Mouse (Mus musculus): ENCODE data around the gene Celf5.
"Not testable (repeated sequence)": the region's sequence is repeated elsewhere in the genome, so short reads cannot be mapped to it uniquely, and the experiment has no call there.

Celf5 gene

DNA sequence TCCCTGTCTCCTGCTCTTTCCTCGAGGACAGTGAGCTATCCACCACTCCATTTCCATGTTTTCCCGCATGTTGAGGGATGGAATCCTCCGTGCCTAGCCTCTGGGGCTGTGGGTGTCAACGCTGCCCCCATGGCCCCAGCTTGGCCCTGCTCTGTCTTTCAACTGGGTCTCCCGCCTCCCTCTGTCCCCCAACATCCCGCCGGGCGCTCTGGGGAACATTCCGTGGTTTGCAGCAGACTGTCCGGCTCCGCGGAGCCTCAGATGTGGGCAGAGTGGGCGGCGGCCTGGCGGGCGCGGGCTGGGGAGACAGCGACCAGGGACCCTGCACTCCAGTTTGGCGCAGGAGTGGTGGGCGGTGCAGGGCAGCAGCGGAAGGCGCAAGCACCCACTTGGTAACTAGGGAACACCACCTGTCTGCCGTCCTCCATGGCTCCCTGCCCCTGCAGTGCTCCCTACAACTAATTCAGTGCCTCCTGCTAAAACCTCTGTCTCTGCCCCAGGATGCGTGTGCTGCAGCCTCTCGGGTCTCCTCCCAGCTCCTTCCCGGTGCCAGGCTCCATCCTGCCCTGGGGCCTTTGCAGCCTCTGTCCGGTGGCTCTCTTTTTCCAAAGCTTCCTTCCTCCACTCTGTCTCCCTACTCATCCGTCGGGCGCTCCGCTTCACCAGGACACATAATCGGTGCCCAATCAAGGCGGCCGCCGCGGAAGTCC is 30.1 kb downstream of the Celf5 start:
- no peak for DNase-seq (ENCODE audit: low spot score)

DNA sequence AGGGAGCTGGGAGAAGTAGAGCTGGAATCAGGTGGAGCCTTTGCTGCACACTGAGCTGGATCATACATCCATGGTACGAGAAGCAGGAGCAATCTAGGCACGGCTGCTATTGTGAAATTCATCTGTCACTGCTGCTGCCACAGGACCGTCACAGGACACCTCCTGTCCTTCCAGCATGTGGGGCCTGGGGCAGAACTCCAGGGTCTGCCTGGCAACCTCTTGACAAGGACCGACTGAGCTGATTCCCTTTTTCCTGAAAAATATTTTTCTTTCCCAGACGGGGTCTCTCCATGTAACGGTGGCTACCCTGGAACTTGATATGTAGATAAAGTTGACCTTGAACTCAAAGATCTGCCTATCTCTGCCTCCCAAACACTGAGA is 31.2 kb downstream of the Celf5 start:
- DNase-seq (ENCODE audit: low spot score) = no peak

DNA sequence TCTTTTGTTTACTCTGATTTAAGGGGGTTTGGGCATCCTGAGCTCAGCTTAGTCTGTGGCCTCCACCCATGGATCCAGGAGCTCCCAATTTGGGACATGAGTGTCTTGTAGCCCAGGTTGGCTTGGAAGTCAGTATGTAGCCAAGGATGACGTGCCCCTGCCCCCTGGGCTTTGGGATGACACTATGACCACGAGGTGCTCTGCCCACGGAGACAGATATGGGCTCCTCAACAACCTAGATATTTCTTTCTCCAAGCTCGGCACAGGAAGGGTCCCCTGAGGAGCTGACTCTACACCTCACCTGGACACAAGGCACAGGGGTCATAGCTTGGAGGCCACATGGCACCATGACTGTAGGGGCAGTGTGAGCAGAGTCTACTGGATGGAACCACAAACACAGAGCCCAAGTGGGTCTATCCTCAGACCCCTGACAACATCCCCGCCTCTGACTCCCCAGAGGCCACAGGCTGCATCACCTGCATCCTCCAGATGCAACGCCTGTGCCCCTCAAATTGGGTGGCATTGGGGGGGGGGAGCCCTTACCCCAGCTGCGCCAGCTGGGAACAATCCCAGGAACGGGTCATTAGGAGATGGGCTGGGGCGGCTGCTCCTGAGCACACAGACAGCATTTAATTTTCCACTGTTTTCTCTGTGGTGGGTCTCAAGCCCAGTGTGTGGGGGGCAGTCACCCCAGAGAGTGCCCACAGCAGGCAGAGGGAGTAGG is 31.7 kb downstream of the Celf5 start:
- DNase-seq (ENCODE audit: low spot score) = no peak

DNA sequence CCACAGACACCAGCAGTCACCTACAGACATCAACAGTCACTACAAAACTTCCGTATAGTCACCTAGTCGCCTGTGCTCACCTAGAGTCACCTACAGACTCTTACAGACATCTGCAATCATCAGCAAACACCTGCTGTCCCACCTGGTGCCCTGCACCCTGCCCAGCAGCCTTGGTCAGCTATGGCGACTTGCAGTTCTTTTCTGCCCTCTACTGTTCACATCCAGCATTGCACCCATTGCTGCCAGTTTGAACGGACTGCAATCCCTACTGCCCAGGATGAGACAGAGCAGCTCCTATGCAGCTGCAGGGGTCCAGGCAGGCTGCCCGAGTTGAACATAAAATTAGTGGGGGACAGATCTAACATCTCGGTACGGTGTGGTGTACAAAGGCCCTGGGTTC is 32.4 kb downstream of the Celf5 start:
- peak; percentile 88 for DNase-seq (ENCODE audit: low spot score)

DNA sequence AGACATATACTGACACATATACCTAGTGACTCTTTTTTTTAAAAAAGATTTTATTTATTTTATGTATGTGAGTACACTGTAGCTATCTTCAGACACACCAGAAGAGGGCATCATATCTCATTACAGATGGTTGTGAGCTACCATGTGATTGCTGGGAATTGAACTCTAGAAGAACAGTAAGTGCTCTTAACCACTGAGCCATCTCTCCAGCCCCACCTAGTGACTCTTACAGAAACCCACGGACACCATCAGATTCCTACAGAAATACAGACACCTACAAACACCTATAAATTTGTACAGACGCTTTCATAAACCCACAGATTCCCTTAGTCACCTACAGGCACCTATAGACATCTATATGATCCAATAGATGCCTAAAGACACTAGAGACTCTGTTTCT is 37.0 kb downstream of the Celf5 start:
- DNase-seq (ENCODE audit: low spot score) = not testable (repeated sequence)

DNA sequence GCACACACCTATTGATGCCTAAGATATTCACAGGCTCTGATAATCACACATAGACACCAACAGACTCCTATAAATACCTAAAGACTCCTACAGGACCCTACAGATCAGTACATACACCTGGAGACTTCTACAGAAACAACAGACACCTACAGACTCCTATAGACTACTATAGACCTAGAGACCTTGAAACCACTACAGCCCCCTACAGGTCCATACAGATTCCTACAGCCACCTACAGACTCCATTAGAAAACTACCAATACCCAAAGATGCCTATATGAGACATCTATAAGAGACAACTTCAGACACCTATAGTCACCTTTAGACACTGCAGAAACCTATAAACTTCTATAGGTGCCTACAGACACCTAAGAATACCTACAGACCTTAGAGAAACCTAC is 41.5 kb downstream of the Celf5 start:
- no peak for DNase-seq (ENCODE audit: low spot score)

DNA sequence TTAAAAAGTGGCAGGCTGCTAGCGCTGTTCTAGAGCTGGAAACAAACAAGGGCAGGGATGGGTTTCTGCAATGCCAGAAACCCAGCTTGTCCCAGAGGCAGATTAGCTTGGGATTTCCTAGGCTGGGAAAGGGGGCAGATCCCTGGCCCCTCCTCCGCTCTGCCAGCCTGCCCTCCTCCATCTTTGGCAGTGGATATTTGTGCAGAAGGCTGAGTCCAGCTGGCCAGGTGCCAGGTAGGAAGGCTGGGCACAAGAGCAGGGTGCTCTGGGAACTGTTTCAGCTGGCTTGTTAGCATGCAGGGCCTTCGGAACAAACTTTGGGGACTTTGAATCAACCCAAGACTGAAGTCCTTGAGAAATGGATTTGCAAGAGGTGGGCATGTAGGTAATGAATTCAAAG is 47.1 kb downstream of the Celf5 start:
- peak; percentile 76 for DNase-seq (ENCODE audit: low spot score)

DNA sequence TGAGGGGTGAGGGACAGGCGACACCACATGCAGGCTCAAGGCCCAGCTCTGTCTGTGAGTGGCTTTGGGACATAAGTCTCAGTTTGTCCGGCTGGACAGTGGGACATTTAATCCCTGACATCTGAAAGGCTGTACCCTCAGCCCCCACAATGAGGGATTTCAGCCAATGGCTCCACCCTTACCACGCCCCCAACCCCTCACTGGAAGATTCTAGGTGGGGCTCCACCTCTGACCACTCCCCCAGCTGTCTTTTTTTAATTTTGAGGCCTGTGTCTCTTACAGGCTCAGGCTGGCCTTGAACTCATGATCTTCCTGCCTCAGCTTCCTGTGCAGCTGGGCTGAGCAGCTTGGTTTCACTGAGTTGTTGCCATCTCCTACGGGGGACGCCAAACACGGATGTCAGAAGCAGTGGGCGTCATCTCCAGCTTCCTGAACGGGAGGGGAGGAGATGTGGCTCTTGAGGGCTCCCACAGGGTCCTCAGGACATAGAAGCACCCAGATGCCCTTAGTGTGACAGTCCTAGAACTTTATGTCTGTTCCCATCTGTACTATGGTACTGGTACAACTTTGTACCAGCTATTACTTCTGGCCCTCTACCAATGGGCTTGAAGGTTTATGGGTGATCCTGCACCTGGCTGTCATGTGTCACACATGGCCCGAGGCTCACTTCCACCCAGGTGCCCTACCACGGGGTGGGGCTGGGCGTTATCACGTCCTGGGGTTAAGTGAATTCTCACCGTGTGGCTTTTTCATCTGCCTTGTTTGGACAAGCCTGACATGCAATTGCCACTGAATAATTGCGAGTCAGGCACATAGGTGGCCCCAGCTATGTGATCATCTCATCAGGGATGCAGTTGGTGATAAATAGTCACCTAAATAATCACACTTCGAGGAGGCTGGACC is 47.9 kb downstream of the Celf5 start:
- no peak for DNase-seq (ENCODE audit: low spot score)

DNA sequence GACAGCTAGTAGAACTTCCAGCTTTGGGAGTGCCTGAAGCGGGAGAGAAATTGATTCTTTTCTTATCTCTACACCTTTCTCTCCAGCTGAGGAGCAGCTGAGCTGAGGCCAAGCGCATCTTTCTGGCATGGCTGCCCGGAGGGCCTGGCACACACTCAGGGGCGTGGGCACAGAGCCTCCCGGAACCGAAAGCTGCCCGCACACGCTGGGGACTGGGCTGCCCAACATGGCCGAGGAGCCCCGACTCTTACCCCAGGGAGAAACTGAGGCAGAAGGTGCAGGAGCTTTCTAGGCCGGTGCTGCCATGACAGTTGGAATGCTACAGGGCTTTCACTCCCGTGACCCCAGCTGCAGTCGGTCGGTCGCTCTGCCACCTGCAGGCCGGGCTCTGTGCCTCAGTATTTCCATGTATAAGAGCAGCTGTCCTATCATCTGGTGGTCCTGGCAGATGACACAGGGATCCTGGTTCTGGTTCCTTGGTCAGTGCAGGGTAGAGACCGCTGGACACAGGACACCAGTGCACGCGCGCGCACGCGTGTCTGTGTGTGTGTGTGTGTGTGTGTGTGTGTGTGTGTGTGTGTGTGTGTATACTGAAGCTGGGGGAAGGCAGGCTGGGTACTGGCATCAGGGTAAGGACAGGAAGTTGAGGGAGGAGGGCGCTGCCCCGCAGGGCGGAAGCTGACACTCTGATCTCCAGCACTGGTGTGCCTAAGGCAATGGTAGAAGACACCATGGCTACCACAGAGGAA is 48.8 kb downstream of the Celf5 start:
- peak; percentile 16 for DNase-seq (ENCODE audit: low spot score)

DNA sequence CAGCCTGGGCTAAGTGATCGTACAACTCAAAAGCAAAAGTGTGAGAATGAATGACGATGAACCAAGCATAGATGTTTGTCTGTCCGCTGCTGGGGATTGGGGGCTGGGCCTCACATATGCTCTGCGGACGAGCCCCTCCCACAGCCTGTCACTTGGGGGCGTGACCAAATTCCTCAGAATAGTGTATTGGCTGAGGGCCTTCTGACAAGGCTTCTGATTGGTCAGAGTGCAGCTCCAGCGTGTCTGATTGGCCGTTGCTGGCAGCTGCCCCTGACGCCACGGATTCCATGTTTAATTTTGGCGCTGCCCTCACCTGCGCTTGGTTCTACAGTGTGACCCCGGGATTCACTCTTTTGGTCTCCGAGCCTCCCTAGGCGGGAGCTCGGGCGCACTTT is 49.6 kb downstream of the Celf5 start:
- DNase-seq (ENCODE audit: low spot score) = peak; percentile 94

DNA sequence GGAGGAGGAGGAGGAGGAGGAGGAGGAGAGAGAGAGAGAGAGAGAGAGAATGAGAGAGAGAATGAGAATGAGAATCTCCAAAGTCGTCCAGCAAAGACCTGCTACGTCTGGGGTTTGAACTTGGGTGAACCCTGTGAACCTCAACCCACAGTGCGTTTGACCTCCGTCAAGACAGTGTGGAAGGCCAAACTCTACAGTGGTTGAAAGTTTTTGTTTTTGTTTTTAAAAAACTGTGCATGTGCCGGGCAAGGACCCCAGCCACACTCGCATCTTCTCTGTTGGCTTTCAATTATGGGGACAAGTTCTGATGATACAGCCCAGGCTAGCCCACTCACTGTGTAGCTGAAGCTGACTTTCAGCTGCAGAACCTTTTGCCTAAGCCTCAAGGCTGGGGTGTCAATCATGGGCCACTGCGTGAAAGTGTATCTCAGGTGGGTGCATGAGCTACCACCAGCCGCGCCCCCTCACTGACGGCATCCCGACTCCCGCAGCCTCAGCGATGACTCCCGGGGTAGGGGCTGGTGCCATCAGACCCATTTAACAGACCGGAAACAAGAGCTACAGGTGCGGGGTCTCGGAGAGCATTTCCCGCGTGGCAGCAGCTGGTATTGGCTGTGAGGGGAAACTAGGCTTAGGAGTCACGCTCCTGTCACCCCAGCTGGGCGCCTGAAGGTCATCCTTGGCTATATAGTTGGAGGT is 50.2 kb downstream of the Celf5 start:
- DNase-seq (ENCODE audit: low spot score) = peak; percentile 25

DNA sequence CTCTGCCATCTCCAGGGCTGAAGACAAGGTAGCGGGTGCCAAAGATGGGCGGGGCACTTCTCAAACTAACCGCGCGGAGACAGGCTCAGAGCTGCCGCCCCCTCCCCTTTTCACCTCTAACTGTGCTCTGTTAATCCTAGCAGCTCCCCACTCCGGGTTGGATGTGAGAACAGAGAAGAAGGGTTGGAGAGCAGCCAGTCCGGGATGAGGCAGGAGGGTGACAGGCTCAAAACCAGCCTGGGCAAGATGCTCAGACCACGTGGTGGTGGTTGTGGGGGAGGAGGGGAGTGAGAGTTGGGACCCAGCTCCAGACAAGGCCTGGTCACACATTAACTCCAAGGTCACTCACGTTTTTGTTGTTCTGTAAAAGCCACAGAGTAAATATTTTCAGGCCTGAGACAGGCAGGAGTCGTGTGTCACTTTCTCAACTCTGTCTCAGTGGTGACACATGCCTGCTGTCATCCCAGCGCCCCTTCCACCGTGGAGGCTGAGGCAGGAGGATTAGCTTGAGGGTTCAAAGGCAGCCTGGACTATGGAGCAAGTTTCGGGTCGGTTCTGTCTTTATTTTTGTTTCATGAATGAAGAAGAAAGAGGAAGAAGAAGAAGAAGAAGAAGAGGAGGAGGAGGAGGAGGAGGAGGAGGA is 50.9 kb downstream of the Celf5 start:
- DNase-seq (ENCODE audit: low spot score) = peak; percentile 24

DNA sequence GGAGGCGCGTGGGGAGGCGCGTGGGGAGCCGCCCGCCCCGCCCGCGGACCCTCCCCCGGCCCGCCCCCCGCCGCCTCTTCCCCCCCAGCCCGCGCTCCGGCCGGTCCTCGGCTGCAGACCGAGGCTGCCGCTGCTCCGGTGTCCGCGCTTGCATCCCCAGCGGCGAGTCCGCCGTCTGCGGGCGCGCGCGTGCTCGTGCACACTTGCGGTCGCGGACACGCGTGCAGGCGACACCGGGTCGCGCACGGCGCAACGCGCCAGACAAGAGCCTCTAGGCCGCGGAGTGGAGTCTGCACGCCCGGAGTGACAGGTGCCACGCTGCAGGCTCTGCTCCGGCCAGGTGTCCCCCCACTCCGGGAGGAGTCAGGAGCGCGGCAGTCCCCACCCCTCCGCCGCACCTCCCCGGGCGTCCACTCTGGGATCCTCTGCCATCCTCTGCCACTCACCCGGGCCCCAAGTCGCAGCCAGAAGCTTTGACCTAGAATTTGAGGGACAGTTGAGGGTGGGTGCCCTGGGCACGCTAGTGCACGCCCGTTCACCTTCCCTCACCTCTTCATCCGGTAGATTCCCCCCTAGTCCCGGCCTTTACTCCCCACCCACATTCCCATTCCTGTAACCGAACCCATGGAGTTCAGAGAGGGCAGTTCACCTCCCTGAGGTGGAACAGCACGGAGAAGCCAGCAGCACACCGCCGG is 51.5 kb downstream of the Celf5 start:
- peak; percentile 52 for DNase-seq (ENCODE audit: low spot score)

DNA sequence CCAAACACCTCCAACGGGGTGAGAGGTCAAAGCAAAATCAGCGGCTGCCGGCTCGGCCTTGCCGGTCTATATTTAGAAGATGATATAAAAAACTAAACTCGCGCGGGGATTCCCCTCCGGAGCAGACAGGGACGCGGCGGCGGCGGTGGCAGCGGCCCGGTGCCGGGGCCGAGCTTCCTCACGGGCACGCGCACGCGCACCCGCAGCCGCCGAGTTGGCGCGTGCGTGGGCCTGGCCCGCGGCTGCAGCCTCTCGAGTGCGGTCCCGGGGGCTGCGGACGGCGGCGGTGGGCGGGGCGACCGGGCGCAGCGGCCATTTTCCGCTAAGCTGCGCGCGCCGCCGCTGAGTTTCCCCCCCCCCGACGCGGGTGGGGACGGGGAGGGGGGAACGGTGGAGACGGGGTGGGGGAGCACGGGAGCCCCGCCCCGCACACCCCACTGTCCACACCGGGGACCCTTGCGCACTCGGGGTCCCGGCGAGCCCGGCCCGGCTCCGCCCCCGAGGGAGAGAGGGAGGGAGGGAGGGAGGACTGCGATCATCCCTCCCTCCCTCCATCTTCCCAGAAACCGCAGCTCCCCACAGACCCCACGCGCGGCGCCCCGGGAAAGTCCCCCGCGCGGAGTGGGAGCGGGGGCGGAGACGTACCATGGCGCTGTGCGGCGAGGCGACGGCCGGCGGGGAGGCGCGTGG is 52.2 kb downstream of the Celf5 start:
- DNase-seq (ENCODE audit: low spot score) = peak; percentile 74

DNA sequence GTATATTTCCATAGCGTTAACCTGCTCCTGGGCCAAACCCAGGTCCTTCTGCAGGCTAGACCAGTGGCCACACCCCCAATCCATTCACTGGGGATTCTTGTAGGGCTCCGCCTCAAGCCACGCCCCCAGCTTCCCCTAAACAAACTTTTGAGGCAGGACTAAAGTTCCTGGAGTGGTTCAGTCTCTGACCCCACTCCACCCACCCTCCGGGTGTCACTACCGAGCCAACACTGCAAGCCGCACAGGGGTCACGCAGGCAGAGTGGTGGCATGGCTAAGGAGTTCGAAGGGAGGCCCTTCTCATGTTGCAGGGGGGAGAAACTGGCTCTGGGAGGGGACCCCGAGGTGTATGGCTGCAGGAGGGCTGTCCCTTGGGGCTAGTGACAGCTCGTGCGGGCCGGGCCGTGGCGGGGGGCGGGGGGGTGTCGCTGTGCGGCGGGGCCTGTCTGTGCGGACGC is 52.9 kb downstream of the Celf5 start:
- DNase-seq (ENCODE audit: low spot score) = peak; percentile 91

DNA sequence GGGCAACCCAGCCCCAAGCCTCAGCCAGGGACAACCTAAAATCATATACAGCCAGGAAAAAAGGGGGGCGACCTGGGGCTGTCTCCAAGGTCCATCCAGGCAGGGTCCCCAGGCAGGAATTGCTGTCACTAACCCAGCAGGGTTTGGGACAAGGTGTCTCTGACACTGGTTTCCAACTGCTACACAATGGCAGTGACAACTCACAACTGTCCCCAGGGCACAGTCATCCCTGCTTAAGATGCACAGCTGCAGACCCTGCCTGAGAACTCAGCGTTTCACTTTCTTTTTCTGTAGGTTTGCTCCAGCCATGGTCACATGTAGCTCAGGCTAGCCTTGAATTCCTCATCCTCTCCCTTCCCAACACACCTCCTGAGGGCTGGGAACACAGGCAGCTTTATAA is 53.4 kb downstream of the Celf5 start:
- no peak for DNase-seq (ENCODE audit: low spot score)

DNA sequence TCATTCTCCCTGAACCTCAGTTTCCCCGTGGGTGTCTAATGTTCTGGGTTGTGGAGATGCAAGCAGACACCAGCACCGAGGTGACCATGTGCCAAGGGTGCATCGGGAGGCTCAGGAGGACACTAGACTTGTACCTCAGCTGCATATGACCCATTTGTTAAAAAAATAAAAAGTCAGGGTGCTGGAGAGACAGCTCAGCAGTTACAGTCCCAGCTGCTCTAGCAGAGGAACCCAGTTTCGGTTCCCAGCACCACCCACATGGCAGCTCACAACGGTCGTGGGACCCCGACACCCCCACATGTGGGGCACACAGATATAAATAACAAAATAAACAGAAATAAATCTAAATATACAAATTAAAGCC is 54.0 kb downstream of the Celf5 start:
- DNase-seq (ENCODE audit: low spot score) = no peak

DNA sequence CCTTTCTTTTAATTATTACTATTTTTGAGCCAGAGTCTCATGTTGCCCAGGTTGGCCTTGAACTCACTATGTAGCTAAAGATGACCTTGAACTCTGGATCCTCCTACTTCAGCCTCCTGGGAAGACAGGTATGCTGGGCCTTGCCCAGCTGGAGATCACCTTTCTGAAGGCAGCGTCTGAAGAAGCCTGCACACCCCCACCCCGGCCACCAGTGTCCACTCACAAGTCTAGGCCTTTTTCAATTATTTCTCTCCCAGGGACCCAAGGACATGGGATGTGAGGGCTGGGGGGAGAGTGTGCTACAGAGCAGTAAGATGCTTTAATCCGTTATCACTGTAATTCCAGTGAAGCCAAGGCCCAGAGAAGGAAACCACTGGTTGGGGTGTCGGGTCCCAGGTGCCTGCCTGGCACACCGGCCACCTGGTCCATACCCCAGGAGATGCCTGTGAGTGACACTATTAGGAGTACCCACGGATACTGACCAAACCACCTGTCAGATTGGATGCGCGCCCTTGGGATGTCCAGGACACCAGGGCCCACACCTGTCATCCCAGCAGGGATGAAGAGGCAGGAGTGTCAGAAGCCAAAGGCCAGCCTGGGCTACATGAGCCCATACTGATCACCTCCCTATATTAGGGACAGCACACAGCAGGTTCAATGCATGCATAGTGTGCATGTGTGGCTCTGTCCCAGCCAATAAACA is 54.6 kb downstream of the Celf5 start:
- DNase-seq (ENCODE audit: low spot score) = peak; percentile 5

DNA sequence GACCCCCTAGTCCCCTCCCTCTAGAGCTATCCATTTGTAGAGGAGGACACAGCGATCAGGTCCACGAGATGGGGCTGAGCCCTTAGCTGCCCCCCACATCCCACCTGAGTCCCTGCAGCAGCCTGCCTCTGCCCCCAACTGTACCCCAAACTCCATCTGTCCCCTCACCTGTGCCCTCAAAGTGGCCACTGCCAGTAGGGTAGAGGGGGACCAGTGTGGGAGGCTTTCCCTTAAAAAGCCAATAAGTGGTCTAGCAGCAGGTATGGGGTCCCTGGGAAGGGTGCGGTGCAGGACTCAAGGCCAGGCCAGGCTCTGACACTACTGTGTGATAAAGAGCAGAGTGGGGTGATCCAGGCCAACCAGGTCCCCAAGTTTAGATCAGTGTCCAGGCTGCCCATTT is 55.2 kb downstream of the Celf5 start:
- no peak for DNase-seq (ENCODE audit: low spot score)
